Mouse (Mus musculus) MEL (cell line): ENCODE results near the gene Hoga1.

Source experiments
- CHD2 ChIP-seq: IDR thresholded peaks from 2 replicates; pipeline ENCODE4 v1.6.1; 2011; ENCODE audit warnings: low read length, improper control_type of control experiment
- CTCF ChIP-seq, 3 experiments: IDR thresholded peaks in 2 of 3; conservative IDR thresholded peaks in 1 of 3; 2 replicates each; pipeline ENCODE4 v1.5.1; 2011 to 2012; ENCODE audit warnings: low read length in 3 of 3, low read depth in 2 of 3, mild to moderate bottlenecking in 2 of 3, improper control_type of control experiment in 1 of 3, inconsistent platforms in 1 of 3, mixed read lengths in 1 of 3, moderate library complexity in 1 of 3; ENCODE audit not compliant: control insufficient read depth in 1 of 3, insufficient read depth in 1 of 3, poor library complexity in 1 of 3, severe bottlenecking in 1 of 3
- EP300 ChIP-seq, 2 experiments: IDR thresholded peaks; 2 replicates each; pipeline ENCODE4 v1.6.1; 2011; ENCODE audit warnings: improper control_type of control experiment in 2 of 2, low read length in 2 of 2, low read depth in 1 of 2, mild to moderate bottlenecking in 1 of 2
- MAZ ChIP-seq: IDR thresholded peaks from 2 replicates; pipeline ENCODE4 v1.6.1; 2012; ENCODE audit warnings: low read depth, mild to moderate bottlenecking, inconsistent platforms, low read length, improper control_type of control experiment

DNA sequence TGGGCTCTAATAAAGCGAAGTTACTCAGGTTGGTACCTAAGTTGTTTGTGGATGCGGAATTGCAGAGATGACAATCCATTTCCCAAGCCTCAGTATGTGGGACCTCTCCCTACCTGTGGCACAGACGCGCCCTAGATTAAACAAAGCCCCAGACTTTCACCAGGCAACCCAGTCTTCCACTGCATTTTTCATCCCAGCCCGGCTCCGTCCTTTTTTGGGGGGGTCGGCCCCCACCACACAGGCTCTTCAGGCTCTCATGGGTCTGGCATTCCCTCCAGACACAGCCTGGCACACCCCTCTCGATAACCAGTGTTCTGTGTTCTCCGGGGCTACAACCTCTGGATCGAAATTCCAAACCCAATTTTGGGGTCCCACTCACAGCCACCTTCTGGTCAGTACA, 40.3 kb downstream of the Hoga1 start:
- no peak for TF ChIP-seq CTCF (IDR thresholded peaks at IDR 0.05 in 2 of 3, conservative IDR thresholded peaks at IDR 0.05 in 1 of 3; ENCODE audit: control insufficient read depth in 1 of 3, insufficient read depth in 1 of 3, low read depth in 2 of 3, low read length in 3 of 3, poor library complexity in 1 of 3, severe bottlenecking in 1 of 3)
- no peak for TF ChIP-seq CHD2
- TF ChIP-seq EP300 (IDR thresholded peaks at IDR 0.05; ENCODE audit: low read depth in 1 of 2, low read length in 2 of 2), result no peak
- no peak for TF ChIP-seq MAZ
